10 mouse cellular contexts compared by ENCODE assay signal in the genomic region with DNA sequence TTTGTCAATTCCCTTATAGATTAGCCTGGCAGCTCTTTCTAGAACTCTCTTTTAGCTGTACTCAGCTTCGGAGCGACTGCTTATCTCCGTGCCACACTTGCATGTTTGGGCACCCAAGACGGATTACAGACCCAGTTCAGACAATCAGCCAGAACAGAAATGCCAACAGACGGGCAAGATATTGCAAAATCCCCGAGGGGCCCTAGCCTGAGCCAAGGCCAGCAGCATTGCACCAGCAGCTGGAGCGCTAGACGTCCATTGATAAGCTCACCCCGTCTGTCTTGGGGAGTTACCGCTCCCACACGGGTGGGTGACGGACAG. TPM values are rescaled to one million over a fixed set of nuclear protein-coding genes. Genes with fewer than 3 reads are reported as not detected.
DNase-seq lines count a peak whose midpoint lies in the region; ATAC-seq and TF ChIP-seq lines count a peak whose summit lies in the region.
"Had no signal": no experiment of that assay in that cellular context is flagged by ENCODE, and none has a peak within 500 bp of the region (broad histone marks: within the 10 kb centered on the region; RNA-seq: fewer than 3 reads in every experiment).

No protein-coding gene starts in this region.

- peaks cover 21% of the 10 kb centered on the region for H3K36me3 ChIP-seq in hindbrain, embryonic 13.5 days
- H3K36me3 ChIP-seq in hindbrain, embryonic 14.5 days (replicated peaks; ENCODE audit: control insufficient read depth, insufficient read depth): peaks cover 22% of the 10 kb centered on the region
- peaks cover 17% of the 10 kb centered on the region for H3K36me3 ChIP-seq in intestine, embryonic 16.5 days (ENCODE audit: control insufficient read depth, insufficient read depth, low read length)
- H3K36me3 ChIP-seq in spleen, adult 2 months (ENCODE audit: control insufficient read depth, insufficient read depth, low read length): peaks cover 7% of the 10 kb centered on the region
- H3K36me3 ChIP-seq in kidney, embryonic 16.5 days (ENCODE audit: insufficient read depth, low read length): peaks cover 19% of the 10 kb centered on the region

- TF ChIP-seq CTCF in spleen, adult 2 months (IDR thresholded peaks at IDR 0.05; ENCODE audit: extremely low read depth, insufficient read depth, insufficient read length, insufficient replicate concordance): no peak

- no peak overlapping the region for H3K4me3 ChIP-seq in hindbrain, embryonic 13.5 days
- no peak overlapping the region for H3K4me3 ChIP-seq in hindbrain, embryonic 14.5 days (replicated peaks; ENCODE audit: low read length)
- H3K4me3 ChIP-seq in intestine, embryonic 16.5 days (ENCODE audit: low read length): no peak overlapping the region
- no peak overlapping the region for H3K4me3 ChIP-seq in spleen, adult 2 months (ENCODE audit: extremely low read depth, insufficient read depth, insufficient read length)
- no peak overlapping the region for H3K4me3 ChIP-seq in kidney, embryonic 16.5 days (ENCODE audit: low read length)

- ATAC-seq in hindbrain, embryonic 13.5 days (ENCODE audit: low FRiP score): no peak
- no peak for ATAC-seq in hindbrain, embryonic 14.5 days (ENCODE audit: low FRiP score)
- peak; percentile 38 for ATAC-seq in intestine, embryonic 16.5 days
- ATAC-seq in kidney, embryonic 16.5 days (ENCODE audit: low FRiP score, low TSS enrichment): no peak
- ATAC-seq: midbrain, embryonic 16.5 days had no signal

- WGBS in hindbrain, embryonic 13.5 days: 74% methylated on average over 12 of the region's 12 CpGs
- 69% methylated on average over 12 of the region's 12 CpGs for WGBS in hindbrain, embryonic 14.5 days
- 73% methylated on average over 12 of the region's 12 CpGs for WGBS in intestine, embryonic 16.5 days
- 75% methylated on average over 12 of the region's 12 CpGs for WGBS in spleen, adult 2 months
- 84% methylated on average over 12 of the region's 12 CpGs for WGBS in kidney, embryonic 16.5 days

- TF ChIP-seq POLR2A in spleen, adult 2 months (IDR thresholded peaks at IDR 0.05; ENCODE audit: low read depth, low read length): no peak

- H3K27me3 ChIP-seq in hindbrain, embryonic 13.5 days: no peaks in the 10 kb centered on the region
- no peaks in the 10 kb centered on the region for H3K27me3 ChIP-seq in hindbrain, embryonic 14.5 days (ENCODE audit: control insufficient read depth, insufficient read depth, low read length)
- H3K27me3 ChIP-seq in intestine, embryonic 16.5 days (replicated peaks; ENCODE audit: control insufficient read depth, insufficient read depth, low read length): no peaks in the 10 kb centered on the region
- no peaks in the 10 kb centered on the region for H3K27me3 ChIP-seq in spleen, adult 2 months (ENCODE audit: control insufficient read depth, insufficient read depth, low read length)
- no peaks in the 10 kb centered on the region for H3K27me3 ChIP-seq in kidney, embryonic 16.5 days (ENCODE audit: insufficient read depth, low read length)

- no peaks in the 10 kb centered on the region for H3K4me1 ChIP-seq in hindbrain, embryonic 13.5 days (replicated peaks)
- H3K4me1 ChIP-seq in hindbrain, embryonic 14.5 days (replicated peaks; ENCODE audit: control insufficient read depth, insufficient read depth, low read length): no peaks in the 10 kb centered on the region
- no peaks in the 10 kb centered on the region for H3K4me1 ChIP-seq in intestine, embryonic 16.5 days (ENCODE audit: control insufficient read depth, insufficient read depth, low read length)
- H3K4me1 ChIP-seq in spleen, adult 2 months (ENCODE audit: control insufficient read depth, insufficient read depth, insufficient read length): no peaks in the 10 kb centered on the region; the same call in 1 of the 2 replicates
- H3K4me1 ChIP-seq in kidney, embryonic 16.5 days (ENCODE audit: insufficient read depth, low read length): peaks cover 5% of the 10 kb centered on the region; the same call in 1 of the 2 replicates

- no peak overlapping the region for H3K4me2 ChIP-seq in hindbrain, embryonic 13.5 days
- no peak overlapping the region for H3K4me2 ChIP-seq in hindbrain, embryonic 14.5 days (replicated peaks)
- no peak overlapping the region for H3K4me2 ChIP-seq in intestine, embryonic 16.5 days (ENCODE audit: low read depth, low read length)
- no peak overlapping the region for H3K4me2 ChIP-seq in kidney, embryonic 16.5 days (replicated peaks; ENCODE audit: low read depth, low read length)

- 0 out of 2 replicates have a peak overlapping the region, but pooled peaks have one; percentile 31 for H3K27ac ChIP-seq in hindbrain, embryonic 13.5 days
- no peak overlapping the region for H3K27ac ChIP-seq in hindbrain, embryonic 14.5 days
- no peak overlapping the region for H3K27ac ChIP-seq in intestine, embryonic 16.5 days (ENCODE audit: low read length)
- peak overlapping the region; percentile 50; the same call in 1 of the 2 replicates for H3K27ac ChIP-seq in spleen, adult 2 months (ENCODE audit: insufficient read depth, low read length)
- no peak overlapping the region for H3K27ac ChIP-seq in kidney, embryonic 16.5 days (ENCODE audit: low read length)

- no peak for DNase-seq in hindbrain, embryonic 14.5 days (ENCODE audit: low spot score)
- peak; percentile 80 for DNase-seq in adrenal gland, postnatal 14 days
- no peak for DNase-seq in spleen, adult 2 months (ENCODE audit: low read depth in 1 of 2, low spot score in 2 of 2)
- DNase-seq in cerebellum, adult 11-12 months: no peak
- no peak for DNase-seq in layer of hippocampus, adult 8-10 months (ENCODE audit: low spot score in 2 of 2)
- DNase-seq: thymus, adult 18-20 months had no signal

- H3K9ac ChIP-seq in hindbrain, embryonic 13.5 days: no peak overlapping the region
- H3K9ac ChIP-seq in hindbrain, embryonic 14.5 days: no peak overlapping the region
- no peak overlapping the region for H3K9ac ChIP-seq in intestine, embryonic 16.5 days (ENCODE audit: low read depth, low read length)
- H3K9ac ChIP-seq in kidney, embryonic 16.5 days (replicated peaks; ENCODE audit: low read length): no peak overlapping the region

- H3K9me3 ChIP-seq in hindbrain, embryonic 13.5 days: no peaks in the 10 kb centered on the region
- no peaks in the 10 kb centered on the region for H3K9me3 ChIP-seq in hindbrain, embryonic 14.5 days (ENCODE audit: control insufficient read depth, low read length)
- H3K9me3 ChIP-seq in intestine, embryonic 16.5 days (ENCODE audit: control insufficient read depth, low read length): no peaks in the 10 kb centered on the region
- H3K9me3 ChIP-seq in kidney, embryonic 16.5 days (ENCODE audit: low read length): no peaks in the 10 kb centered on the region

RNA-seq across cellular contexts. Expression of a gene that starts 3.9 kb away (rescaled TPM):
- polyA plus RNA-seq in hindbrain, embryonic 13.5 days (2015; fragmentation: Nextera tagmentation; extraction: Ambion mirVana): 15.0 and 17.2 TPM in 2 replicates
- 34.1 and 37.2 TPM in 2 replicates for polyA plus RNA-seq in hindbrain, embryonic 14.5 days (2014; fragmentation: Nextera tagmentation; extraction: Ambion mirVana)
- total RNA-seq in adrenal gland, postnatal 14 days (2021): 21.5 and 27.1 TPM in 2 replicates
- 3.0 and 3.1 TPM in 2 replicates for polyA plus RNA-seq in intestine, embryonic 16.5 days (2015; fragmentation: Nextera tagmentation; extraction: Ambion mirVana)
- 28.1 and 28.4 TPM in 2 replicates for polyA plus RNA-seq in spleen, adult 2 months (2012; rRNA removed)
- polyA plus RNA-seq in kidney, embryonic 16.5 days (2015; fragmentation: Nextera tagmentation; extraction: Ambion mirVana): 3.8 and 4.5 TPM in 2 replicates
- 100 to 1,000 TPM; 147 to 191 (median 153) TPM for total RNA-seq in layer of hippocampus, adult 8-10 months (2022)

RNA-seq across cellular contexts. Expression of a gene that starts 11.8 kb away (rescaled TPM):
- polyA plus RNA-seq in hindbrain, embryonic 13.5 days (2015; fragmentation: Nextera tagmentation; extraction: Ambion mirVana): 427 and 429 TPM in 2 replicates
- 377 and 422 TPM in 2 replicates for polyA plus RNA-seq in hindbrain, embryonic 14.5 days (2014; fragmentation: Nextera tagmentation; extraction: Ambion mirVana)
- 995 and 1,088 TPM in 2 replicates for total RNA-seq in adrenal gland, postnatal 14 days (2021)
- 512 and 565 TPM in 2 replicates for polyA plus RNA-seq in intestine, embryonic 16.5 days (2015; fragmentation: Nextera tagmentation; extraction: Ambion mirVana)
- polyA plus RNA-seq in spleen, adult 2 months (2012; rRNA removed): 281 and 293 TPM in 2 replicates
- 575 and 586 TPM in 2 replicates for polyA plus RNA-seq in kidney, embryonic 16.5 days (2015; fragmentation: Nextera tagmentation; extraction: Ambion mirVana)
- 100 to 1,000 TPM; 517 to 564 (median 525) TPM for total RNA-seq in layer of hippocampus, adult 8-10 months (2022)

RNA-seq across cellular contexts. Expression of a gene that starts 24.9 kb away (rescaled TPM):
- polyA plus RNA-seq in hindbrain, embryonic 13.5 days (2015; fragmentation: Nextera tagmentation; extraction: Ambion mirVana): 23.1 and 23.6 TPM in 2 replicates
- polyA plus RNA-seq in hindbrain, embryonic 14.5 days (2014; fragmentation: Nextera tagmentation; extraction: Ambion mirVana): 26.2 and 26.4 TPM in 2 replicates
- total RNA-seq in adrenal gland, postnatal 14 days (2021): 98.9 and 120 TPM in 2 replicates
- polyA plus RNA-seq in intestine, embryonic 16.5 days (2015; fragmentation: Nextera tagmentation; extraction: Ambion mirVana): 14.3 and 15.6 TPM in 2 replicates
- polyA plus RNA-seq in spleen, adult 2 months (2012; rRNA removed): 17.3 and 18.9 TPM in 2 replicates
- polyA plus RNA-seq in kidney, embryonic 16.5 days (2015; fragmentation: Nextera tagmentation; extraction: Ambion mirVana): 17.0 and 19.1 TPM in 2 replicates
- total RNA-seq in layer of hippocampus, adult 8-10 months (2022): 100 to 1,000 TPM in 2 of 4 experiments, 10 to 100 TPM in 2; 97.1 to 101 (median 99.7) TPM

Comparison
In these comparisons a context has a peak if more than half of its experiments do, and no peak if none do; other contexts are left out.
1. H3K27ac ChIP-seq: peak in hindbrain, embryonic 13.5 days (single experiment) and spleen, adult 2 months (single experiment); none in hindbrain, embryonic 14.5 days (single experiment), intestine, embryonic 16.5 days (single experiment) and kidney, embryonic 16.5 days (single experiment).